Mouse (Mus musculus): ENCODE data around the gene Umad1. TPM values are rescaled to one million over a fixed set of nuclear protein-coding genes. Genes with fewer than 3 reads are reported as not detected.
A peak's percentile ranks its signal among the peaks of the same experiment; 100 is the strongest.
"Not testable (repeated sequence)": the region's sequence is repeated elsewhere in the genome, so short reads cannot be mapped to it uniquely, and the experiment has no call there.

Gene Umad1
- polyA plus RNA-seq, 1 experiment from 2014 or later: 21.2 TPM

DNA sequence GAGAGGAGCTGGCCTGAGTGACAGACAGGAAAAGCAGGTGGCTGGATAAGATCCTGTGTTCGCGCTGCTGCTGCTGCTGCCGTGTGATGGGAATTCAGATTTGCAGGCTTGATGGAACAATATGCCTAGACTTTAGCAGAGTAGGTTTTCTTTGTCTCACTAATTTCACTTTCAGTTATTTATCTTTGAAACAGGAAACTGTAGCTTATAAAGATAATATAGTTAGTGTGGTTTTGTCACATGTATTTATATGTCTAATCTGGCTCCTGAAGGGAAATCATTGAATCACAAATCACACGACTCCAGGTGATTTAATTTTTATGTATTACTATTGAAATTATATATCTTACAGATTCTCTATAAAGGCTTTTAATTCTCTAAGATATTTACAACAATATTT lies 24.2 kb downstream of the Umad1 start:
- no peaks in the 10 kb centered on the region for H3K4me1 ChIP-seq
- no peak overlapping the region for H3K9ac ChIP-seq
- peaks cover 4% of the 10 kb centered on the region for H3K36me3 ChIP-seq (replicated peaks)

DNA sequence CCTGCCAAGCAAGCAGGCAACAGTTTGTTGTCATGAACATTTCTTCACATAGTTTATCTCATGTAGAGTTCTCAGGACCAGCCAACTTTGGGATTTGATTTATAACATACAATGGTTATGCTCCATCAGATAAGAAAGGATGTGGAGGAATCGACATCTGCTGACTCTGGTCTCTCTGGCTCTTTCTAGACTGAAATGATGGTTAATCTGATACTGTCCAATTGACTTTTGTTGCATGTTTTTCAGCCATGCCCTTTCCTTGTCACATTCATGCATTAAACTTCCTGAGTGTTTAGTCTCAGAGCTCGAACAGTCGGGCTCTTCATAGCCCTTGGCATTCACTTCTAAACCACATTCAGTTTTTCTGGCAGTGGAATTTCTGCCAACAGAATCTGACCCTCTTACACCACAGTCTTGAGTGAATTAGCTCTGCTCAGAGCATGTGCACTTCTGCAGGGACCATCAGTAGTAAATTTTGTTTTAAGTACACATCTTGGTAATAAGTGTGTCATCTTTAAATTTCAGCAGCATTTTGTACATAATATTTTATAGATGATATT lies 26.4 kb downstream of the Umad1 start:
- H3K9me3 ChIP-seq: no peaks in the 10 kb centered on the region
- no peak overlapping the region for H3K27ac ChIP-seq
- H3K4me2 ChIP-seq: no peak overlapping the region
- H3K27me3 ChIP-seq: no peaks in the 10 kb centered on the region
- WGBS: 83% methylated on average over 3 of the region's 3 CpGs
- H3K9ac ChIP-seq: no peak overlapping the region
- H3K36me3 ChIP-seq (replicated peaks): no peaks in the 10 kb centered on the region
- no peak for ATAC-seq (ENCODE audit: low FRiP score)
- H3K4me1 ChIP-seq: no peaks in the 10 kb centered on the region
- H3K4me3 ChIP-seq (replicated peaks): no peak overlapping the region

More for the DNA sequence above, 24.2 kb downstream of the Umad1 start:
- Histone ChIP-seq H3K4me3 (replicated peaks) (no peak overlapping the region), H3K27ac (no peak overlapping the region), H3K4me2 (no peak overlapping the region), H3K27me3 (no peaks in the 10 kb centered on the region), H3K9me3 (no peaks in the 10 kb centered on the region)
- 89% methylated on average over 4 of the region's 4 CpGs for WGBS
- no peak for ATAC-seq (ENCODE audit: low FRiP score)

DNA sequence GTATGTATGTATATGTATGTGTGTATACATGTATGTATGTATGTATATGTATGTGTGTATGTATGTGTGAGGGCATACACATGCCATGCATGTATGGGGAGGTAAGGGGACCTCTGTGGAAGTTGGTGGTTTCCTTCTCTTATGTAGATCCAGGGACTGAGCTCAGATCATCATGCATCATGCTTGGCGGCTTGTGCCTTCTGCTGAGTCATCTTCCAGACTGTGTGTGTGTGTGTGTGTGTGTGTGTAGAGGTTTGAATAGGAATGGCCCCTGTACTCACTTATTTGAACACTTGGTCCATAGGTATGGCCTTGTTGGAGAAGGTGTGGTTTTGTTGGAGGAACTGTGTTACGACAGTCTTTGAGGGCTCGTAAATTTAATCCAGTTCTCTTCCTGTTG lies 27.1 kb downstream of the Umad1 start:
- no peaks in the 10 kb centered on the region for H3K4me1 ChIP-seq
- no peaks in the 10 kb centered on the region for H3K27me3 ChIP-seq
- H3K36me3 ChIP-seq (replicated peaks): no peaks in the 10 kb centered on the region
- H3K27ac ChIP-seq: no peak overlapping the region
- WGBS: 96% methylated on average over 3 of the region's 3 CpGs
- H3K4me3 ChIP-seq (replicated peaks): no peak overlapping the region
- no peak for ATAC-seq (ENCODE audit: low FRiP score)
- H3K9ac ChIP-seq: no peak overlapping the region
- no peak overlapping the region for H3K4me2 ChIP-seq
- H3K9me3 ChIP-seq: no peaks in the 10 kb centered on the region

DNA sequence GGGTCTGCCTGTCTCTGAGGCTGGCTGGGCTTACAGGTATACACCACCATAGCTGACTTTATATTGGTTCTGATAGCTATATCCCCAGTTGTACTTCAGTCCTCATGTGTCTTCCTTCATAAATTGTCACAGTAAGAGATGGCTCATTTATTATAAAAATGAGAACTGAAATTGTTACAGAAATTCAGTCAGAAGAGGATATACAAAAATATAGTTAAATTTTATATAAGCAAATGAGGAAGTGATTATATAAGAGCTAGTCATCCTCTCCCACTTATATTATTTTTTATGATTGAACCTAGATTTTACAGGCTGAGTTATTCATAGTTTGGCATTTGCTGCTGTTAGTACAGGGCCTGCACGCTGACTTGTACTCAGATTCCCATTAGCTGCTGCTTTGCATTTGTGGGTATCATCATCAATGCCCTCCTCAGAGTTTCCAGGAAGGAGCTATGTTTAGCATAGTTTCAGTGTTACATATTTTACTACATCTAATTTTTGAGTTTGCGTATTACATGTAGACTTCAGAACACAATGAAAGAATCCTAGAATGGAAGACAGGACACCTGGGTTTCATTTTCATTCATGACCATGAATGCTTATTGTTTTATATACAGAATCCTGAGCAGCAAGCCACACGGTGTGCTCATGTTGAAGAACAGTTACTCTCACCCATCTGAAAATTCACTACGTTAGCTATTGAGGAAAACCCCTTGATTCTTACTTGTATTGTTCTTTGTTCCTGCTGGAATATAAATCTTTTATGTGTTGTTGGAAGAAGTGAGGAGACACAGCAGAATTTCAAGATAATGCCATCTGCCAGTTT lies 29.9 kb downstream of the Umad1 start:
- no peak for ATAC-seq (ENCODE audit: low FRiP score)
- H3K4me2 ChIP-seq: no peak overlapping the region
- no peaks in the 10 kb centered on the region for H3K9me3 ChIP-seq
- peaks cover 1% of the 10 kb centered on the region; the same call in 1 of the 2 replicates for H3K4me1 ChIP-seq
- no peak overlapping the region for H3K4me3 ChIP-seq (replicated peaks)
- no peaks in the 10 kb centered on the region for H3K36me3 ChIP-seq (replicated peaks)
- H3K27ac ChIP-seq: no peak overlapping the region
- no peak overlapping the region for H3K9ac ChIP-seq
- 80% methylated on average over 4 of the region's 4 CpGs for WGBS
- no peaks in the 10 kb centered on the region for H3K27me3 ChIP-seq

DNA sequence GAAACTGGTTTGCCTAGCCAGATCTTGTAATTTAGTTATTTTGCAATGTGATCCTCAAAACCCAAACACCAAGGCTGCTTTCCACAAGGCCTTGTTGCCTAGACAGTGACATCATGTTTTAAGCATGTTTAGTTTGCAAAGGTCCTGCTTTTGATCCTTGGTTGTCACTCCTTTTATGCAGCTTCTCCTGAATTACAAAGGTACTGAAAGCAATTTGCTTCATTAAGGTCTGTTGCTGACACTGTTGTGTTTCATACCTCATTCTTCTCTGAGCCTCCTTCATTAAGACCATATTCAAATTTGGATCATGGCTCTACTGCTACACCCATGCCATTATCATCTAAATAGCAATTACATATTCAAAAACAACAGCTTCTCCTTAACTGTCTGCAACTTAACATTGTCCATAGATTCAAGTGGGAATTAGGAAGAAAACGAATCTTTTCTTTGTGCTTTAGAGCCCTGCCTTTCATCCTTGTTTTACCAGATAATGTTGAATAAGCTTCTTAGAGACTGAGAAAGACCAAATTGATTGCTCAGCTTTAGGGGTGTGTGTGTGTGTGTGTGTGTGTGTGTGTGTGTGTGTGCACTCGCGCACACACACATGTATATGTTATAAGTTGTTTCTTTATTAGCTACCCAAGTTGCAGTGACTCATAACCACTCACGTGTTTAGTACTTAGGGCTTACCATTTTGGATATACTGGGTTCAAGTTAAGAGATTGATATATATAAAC lies 35.1 kb downstream of the Umad1 start:
- Histone ChIP-seq H3K9me3 (no peaks in the 10 kb centered on the region), H3K27me3 (no peaks in the 10 kb centered on the region), H3K36me3 (replicated peaks) (no peaks in the 10 kb centered on the region), H3K9ac (no peak overlapping the region), H3K4me3 (replicated peaks) (no peak overlapping the region), H3K4me2 (no peak overlapping the region), H3K4me1 (peaks cover 6% of the 10 kb centered on the region), H3K27ac (no peak overlapping the region)
- peak; percentile 88 for ATAC-seq (ENCODE audit: low FRiP score)
- 36% methylated on average over 4 of the region's 4 CpGs for WGBS

DNA sequence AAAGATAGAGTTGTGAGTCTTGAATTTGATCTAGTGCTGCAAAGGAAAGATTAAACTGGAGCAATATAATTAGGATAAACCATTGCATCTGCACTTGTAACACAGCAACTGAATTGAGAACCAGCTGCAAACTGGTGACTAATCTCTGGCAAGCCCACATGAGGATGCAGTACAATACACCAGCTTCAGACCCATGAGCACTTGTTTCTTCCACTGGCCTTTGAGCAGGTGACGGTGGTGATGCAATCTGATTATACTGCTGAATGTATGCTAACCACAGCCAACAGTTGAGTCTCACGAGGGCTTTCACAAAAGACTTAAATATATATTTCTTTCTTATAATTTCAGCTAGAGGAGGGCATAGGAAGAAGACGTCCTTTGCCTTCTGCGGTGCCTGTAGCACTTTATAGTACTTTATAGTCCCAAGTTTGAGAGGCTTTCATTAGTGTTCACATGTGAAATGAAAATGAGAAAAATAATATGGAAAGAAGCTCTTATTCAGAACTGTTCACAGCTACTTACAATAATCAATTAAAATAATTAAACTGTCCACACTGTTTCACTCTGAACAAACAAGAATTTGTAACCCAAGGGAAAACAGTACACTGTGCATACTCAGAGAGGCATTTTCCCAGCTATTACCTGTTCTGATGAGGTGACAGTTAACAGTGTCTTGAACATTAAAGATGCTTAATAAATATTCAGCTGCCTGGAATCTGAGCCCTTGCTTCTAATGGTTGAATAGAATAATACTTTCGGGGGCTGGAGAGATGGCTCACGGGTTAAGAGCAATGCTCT lies 40.2 kb downstream of the Umad1 start:
- WGBS: 58% methylated on average over 6 of the region's 6 CpGs
- H3K27me3 ChIP-seq: no peaks in the 10 kb centered on the region

DNA sequence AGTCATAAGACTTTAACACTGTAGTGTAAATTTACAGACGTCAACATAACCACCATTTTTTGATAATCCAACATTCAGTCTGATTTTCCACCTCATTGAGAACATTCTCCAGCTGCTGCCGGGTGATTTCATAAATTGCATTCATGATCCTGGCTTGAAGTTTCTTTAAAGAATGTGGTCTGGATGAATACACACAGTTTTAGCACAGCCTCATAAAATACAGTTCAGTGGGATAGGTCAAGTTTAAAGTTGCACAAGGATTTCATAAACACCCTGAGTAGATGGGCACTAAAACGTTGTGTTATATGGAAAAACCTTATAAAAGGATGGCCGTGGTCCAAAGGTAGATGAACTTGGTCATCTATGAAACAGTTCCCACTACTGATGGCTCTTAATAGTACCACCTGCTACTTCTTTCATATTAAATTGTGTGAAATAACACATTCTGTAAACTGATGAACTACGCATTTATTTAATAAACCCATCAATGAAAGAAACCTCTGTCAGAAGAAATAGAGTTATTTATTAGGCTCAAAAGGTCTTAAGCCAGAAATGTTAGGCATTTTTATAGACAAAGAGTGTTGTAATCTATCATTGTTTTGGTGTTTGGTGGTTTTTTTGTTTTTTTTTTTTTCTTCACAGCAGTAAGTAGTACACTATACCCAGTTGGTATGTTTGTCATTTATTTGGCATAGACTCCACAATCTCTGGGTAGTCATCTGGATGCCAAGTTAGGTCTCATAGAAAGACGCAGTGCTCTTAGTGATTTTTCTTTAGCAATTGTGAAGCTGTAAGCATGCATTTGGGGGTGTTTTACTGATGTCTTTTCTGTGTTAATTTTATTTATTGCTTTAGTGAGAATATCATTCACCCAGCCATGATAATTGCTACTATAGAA lies 49.0 kb downstream of the Umad1 start:
- Histone ChIP-seq H3K4me2 (no peak overlapping the region), H3K36me3 (replicated peaks) (no peaks in the 10 kb centered on the region), H3K9me3 (no peaks in the 10 kb centered on the region), H3K27me3 (no peaks in the 10 kb centered on the region), H3K27ac (no peak overlapping the region), H3K4me1 (no peaks in the 10 kb centered on the region), H3K9ac (no peak overlapping the region), H3K4me3 (replicated peaks) (no peak overlapping the region)
- 85% methylated on average over 6 of the region's 6 CpGs for WGBS
- no peak for ATAC-seq (ENCODE audit: low FRiP score)

More for the DNA sequence above, 40.2 kb downstream of the Umad1 start:
- H3K27ac ChIP-seq: 0 out of 2 replicates have a peak overlapping the region, but pooled peaks have one; percentile 31
- no peak overlapping the region for H3K9ac ChIP-seq
- peaks cover 4% of the 10 kb centered on the region; the same call in 1 of the 2 replicates for H3K4me1 ChIP-seq
- 0 out of 2 replicates have a peak, but pooled peaks have one; percentile 59 for ATAC-seq (ENCODE audit: low FRiP score)
- H3K36me3 ChIP-seq (replicated peaks): no peaks in the 10 kb centered on the region
- H3K4me3 ChIP-seq (replicated peaks): no peak overlapping the region
- no peak overlapping the region for H3K4me2 ChIP-seq
- H3K9me3 ChIP-seq: no peaks in the 10 kb centered on the region

DNA sequence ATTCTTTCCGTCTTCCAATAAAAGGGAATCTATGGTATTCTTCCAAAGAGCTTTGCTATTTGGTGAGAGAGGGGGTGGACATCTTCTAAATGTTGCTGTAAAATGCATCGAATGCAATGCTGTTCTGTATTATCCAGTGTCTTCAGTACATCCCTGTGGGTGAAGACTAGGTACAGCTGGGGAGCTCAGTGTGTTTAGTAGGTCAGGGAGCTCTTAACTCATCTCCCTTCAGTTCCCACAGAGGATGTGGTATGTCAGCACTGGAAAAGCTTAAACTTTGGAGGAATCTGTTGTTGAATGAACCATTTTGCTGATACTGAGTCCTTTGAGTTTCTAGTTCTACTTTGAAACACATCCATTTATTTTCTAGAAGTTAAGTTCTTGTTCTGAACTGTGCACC lies 53.5 kb downstream of the Umad1 start:
- H3K4me2 ChIP-seq: no peak overlapping the region
- no peak for ATAC-seq (ENCODE audit: low FRiP score)
- no peaks in the 10 kb centered on the region for H3K4me1 ChIP-seq
- H3K9me3 ChIP-seq: no peaks in the 10 kb centered on the region
- no peak overlapping the region for H3K9ac ChIP-seq
- 93% methylated on average over 2 of the region's 2 CpGs for WGBS
- no peak overlapping the region for H3K4me3 ChIP-seq (replicated peaks)
- no peak overlapping the region for H3K27ac ChIP-seq
- H3K27me3 ChIP-seq: no peaks in the 10 kb centered on the region
- H3K36me3 ChIP-seq (replicated peaks): no peaks in the 10 kb centered on the region

DNA sequence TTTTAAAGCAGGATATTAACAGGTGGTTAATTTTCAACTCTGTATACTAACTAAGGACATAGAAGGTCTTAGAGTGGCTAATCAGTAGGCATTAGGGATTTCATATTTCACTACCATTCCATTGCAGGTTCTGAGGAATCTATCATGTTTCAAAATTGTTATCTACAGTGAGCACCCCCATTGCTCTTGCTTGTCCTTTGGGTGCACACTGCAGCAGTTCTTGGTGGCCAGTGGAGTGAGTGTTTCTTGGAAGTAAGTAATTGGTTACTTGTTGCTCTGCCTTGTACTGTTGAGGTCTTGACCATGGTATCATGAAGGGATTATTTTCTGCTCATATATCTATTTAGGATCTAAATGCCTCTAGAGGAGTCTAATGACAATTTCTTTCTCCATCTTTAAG lies 57.1 kb downstream of the Umad1 start:
- Histone ChIP-seq H3K4me3 (replicated peaks) (no peak overlapping the region), H3K4me2 (no peak overlapping the region), H3K27ac (no peak overlapping the region), H3K9ac (no peak overlapping the region), H3K27me3 (no peaks in the 10 kb centered on the region), H3K9me3 (no peaks in the 10 kb centered on the region), H3K4me1 (no peaks in the 10 kb centered on the region), H3K36me3 (replicated peaks) (no peaks in the 10 kb centered on the region)
- ATAC-seq (ENCODE audit: low FRiP score): no peak

DNA sequence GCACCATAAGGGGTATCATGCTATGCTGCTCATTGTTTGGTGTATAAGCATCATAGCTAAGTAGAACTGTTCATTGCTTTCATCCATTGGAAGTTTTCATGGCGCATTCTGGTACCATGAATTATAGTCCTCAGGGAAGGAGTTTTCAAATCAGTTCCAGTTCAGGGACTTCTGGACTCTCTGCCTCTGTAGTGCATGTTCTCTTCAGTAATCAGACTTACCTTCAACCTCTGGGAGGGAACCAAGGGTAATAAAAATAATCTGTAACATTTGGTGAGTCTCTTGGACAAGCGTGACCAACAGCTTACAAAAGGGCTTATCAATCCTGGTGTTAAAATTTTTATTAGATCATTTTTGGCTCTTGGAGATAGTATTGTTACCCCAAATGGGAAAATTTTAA lies 60.5 kb downstream of the Umad1 start:
- no peaks in the 10 kb centered on the region for H3K36me3 ChIP-seq (replicated peaks)
- no peak overlapping the region for H3K9ac ChIP-seq
- no peaks in the 10 kb centered on the region for H3K4me1 ChIP-seq
- no peak for ATAC-seq (ENCODE audit: low FRiP score)
- H3K9me3 ChIP-seq: no peaks in the 10 kb centered on the region
- H3K27me3 ChIP-seq: no peaks in the 10 kb centered on the region
- WGBS: 92% methylated on average over 2 of the region's 2 CpGs
- H3K4me3 ChIP-seq (replicated peaks): no peak overlapping the region
- H3K4me2 ChIP-seq: no peak overlapping the region
- no peak overlapping the region for H3K27ac ChIP-seq

DNA sequence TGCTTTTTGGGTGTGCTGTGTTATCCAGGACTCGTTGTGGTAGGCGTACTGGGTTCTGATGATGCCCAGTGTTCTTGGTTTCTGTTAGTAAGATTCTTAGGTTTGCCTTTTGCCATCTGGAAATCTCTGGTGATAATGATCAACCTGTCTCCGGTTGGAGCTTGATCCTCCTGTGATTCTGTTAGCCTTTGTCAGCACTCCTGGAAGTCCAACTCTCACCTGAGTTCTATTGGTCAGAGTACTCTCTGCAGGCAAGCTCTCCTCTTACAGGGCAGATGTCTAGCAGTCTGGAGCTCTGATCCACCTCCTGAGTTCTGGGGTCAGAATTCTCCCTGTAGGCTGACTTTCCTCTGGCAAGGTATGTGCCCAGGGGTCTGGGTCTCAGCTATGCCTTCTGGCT lies 72.4 kb downstream of the Umad1 start:
- not testable (repeated sequence) for H3K36me3 ChIP-seq (replicated peaks); H3K4me1 ChIP-seq; H3K9me3 ChIP-seq; H3K27ac ChIP-seq; H3K27me3 ChIP-seq; ATAC-seq (ENCODE audit: low FRiP score); H3K9ac ChIP-seq; H3K4me3 ChIP-seq (replicated peaks); H3K4me2 ChIP-seq
- WGBS: 99% methylated on average over 3 of the region's 3 CpGs

All from forebrain, embryonic 12.5 days (tissue).